Mouse (Mus musculus): ENCODE measurements around the gene Arhgef15. TPM values are rescaled to one million over a fixed set of nuclear protein-coding genes. Genes with fewer than 3 reads are reported as not detected.

Arhgef15 gene
- total RNA-seq, 4 experiments from 2014 or later, result 15.5 to 32.7 (median 24.5) TPM

- no peak for DNase-seq
Measured at GRCm38 (mm10) chr11:68911531-68912177, 45.6 kb downstream of the Arhgef15 start.

- DNase-seq, result no peak
Measured at GRCm38 (mm10) chr11:68908846-68909503, 48.3 kb downstream of the Arhgef15 start.

GRCm38 (mm10) chr11:68907251-68907650 is 50.0 kb downstream of the Arhgef15 start:
- DNase-seq, result no peak

GRCm38 (mm10) chr11:68906461-68906790 is 50.9 kb downstream of the Arhgef15 start:
- no peak for DNase-seq

- DNase-seq, result no peak
Measured at GRCm38 (mm10) chr11:68905665-68906460, 51.4 kb downstream of the Arhgef15 start.

GRCm38 (mm10) chr11:68905138-68905531 is 52.1 kb downstream of the Arhgef15 start:
- DNase-seq, result no peak

- peak; percentile 61 for DNase-seq
Measured at GRCm38 (mm10) chr11:68904375-68905137, 52.7 kb downstream of the Arhgef15 start.

- DNase-seq, result no peak
Measured at GRCm38 (mm10) chr11:68903775-68904174, 53.5 kb downstream of the Arhgef15 start.

- no peak for DNase-seq
Measured at GRCm38 (mm10) chr11:68902823-68903222, 54.5 kb downstream of the Arhgef15 start.

- no peak for DNase-seq
Measured at GRCm38 (mm10) chr11:68902367-68902766, 54.9 kb downstream of the Arhgef15 start.

- no peak for DNase-seq
Measured at GRCm38 (mm10) chr11:68902047-68902364, 55.3 kb downstream of the Arhgef15 start.

GRCm38 (mm10) chr11:68901351-68902046 is 55.8 kb downstream of the Arhgef15 start, which contains the start of gene Rpl26:
Gene Rpl26, plus strand, starts transcription at chr11:68901583.
- DNase-seq, result peak; percentile 97

- no peak for DNase-seq
Measured at GRCm38 (mm10) chr11:68900519-68901350, 56.5 kb downstream of the Arhgef15 start.

- no peak for DNase-seq
Measured at GRCm38 (mm10) chr11:68899815-68900214, 57.5 kb downstream of the Arhgef15 start.

- DNase-seq, result no peak
Measured at GRCm38 (mm10) chr11:68898790-68899189, 58.5 kb downstream of the Arhgef15 start.

- no peak for DNase-seq
Measured at GRCm38 (mm10) chr11:68897838-68898237, 59.4 kb downstream of the Arhgef15 start.

- DNase-seq, result no peak
Measured at GRCm38 (mm10) chr11:68897120-68897519, 60.2 kb downstream of the Arhgef15 start.

GRCm38 (mm10) chr11:68896247-68896646 is 61.0 kb downstream of the Arhgef15 start:
- DNase-seq, result no peak

GRCm38 (mm10) chr11:68893911-68894464 is 63.3 kb downstream of the Arhgef15 start:
- DNase-seq, result no peak

Measured in adrenal gland, adult 8-10 months (tissue).